Mouse (Mus musculus): Measurements from ENCODE around the gene Dok5. TPM values are rescaled to one million over a fixed set of nuclear protein-coding genes. Genes with fewer than 3 reads are reported as not detected.

Gene Dok5
- total RNA-seq, 2 experiments from 2014 or later: 3.8 to 5.6 TPM

DNA sequence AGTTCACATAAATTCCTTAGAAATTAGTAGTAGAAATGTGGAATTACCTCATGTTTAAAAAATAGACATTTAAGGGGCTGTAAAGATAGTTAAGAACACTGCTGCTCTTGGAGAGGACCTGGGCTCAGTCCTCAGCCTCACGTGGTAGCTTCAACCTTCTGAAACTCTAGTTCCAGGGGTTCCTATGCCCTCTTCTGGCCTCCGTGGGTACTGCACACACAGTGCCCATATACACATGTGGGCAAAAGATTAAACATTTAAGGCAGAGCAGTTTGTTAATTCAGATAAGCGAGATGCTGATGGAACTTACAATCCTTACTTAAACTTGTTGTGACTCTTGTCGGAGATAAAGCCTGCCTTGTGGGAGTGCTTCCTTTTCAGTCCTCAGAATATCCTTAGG lies 118.5 kb downstream of the Dok5 start:
- intact Hi-C loops (cut with DNase I): no loop called here
- no peak for DNase-seq

GRCm38 (mm10) chr2:170852337-170852736 lies 120.7 kb downstream of the Dok5 start:
- no peak for DNase-seq
- intact Hi-C loops (cut with DNase I): no loop called here

DNA sequence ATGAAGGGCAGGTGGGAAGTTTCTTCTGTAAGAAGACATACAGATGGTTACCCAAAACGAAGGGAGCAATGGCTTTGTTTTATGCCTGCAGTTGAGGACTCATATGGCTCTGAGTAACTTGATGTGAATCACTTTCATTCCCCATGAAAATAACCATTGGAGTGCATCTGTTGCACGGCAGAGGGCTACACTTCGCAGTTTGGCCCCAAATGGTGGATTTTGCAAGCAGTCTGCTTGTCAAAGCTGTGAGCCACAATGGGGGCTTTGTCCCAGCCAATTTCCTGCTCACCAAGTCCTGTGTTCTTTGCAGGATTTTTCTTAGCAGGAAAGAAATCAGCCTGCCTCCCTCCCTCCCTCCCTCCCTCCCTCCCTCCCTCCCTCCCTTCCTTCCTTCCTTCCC lies 123.6 kb downstream of the Dok5 start:
- no peak for DNase-seq
- intact Hi-C loops (cut with DNase I): no loop called here

DNA sequence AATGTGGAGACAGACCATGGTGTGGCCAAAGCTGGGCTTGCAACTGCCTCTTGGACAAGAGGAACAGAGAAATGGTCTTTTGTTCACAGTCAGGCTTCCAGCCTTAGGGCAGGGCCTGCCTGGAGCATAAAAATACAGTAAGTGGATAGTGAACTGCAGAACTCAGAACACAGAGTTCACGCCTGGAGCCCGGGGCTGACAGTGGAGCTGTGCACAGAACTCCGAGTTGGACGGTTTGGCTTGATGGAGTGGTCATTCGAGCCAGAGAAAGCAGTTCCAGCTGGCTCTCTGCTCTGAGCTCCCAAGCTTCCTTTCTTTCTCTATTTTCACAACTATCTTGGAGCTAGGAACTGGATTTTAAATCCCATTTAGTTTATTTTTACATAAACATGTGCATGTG lies 124.5 kb downstream of the Dok5 start:
- intact Hi-C loops (cut with DNase I): no loop called here
- DNase-seq: peak; percentile 30 to 49

GRCm38 (mm10) chr2:170857507-170857906 lies 125.9 kb downstream of the Dok5 start:
- intact Hi-C loops (cut with DNase I): no loop called here

DNA sequence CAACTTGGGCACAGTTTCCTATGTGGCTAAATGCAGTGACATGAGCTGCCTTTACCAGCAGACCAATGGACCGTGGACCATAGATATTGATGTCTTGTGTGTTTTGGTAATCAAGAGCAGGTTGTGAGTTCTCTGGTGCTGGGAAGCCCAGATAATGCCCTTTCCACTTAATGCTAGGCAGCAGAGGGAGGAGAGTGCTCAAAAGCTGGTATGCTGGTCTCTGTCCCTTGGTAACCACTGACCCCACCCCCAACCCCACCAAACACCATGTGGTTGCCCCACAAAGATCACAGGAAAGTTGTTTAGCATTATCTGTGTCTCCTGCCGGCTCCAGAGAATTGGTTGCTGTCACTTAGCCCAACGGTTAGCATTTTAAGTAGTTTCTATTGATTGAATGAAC lies 127.0 kb downstream of the Dok5 start:
- no peak for DNase-seq
- intact Hi-C loops (cut with DNase I): no loop called here

More at GRCm38 (mm10) chr2:170857507-170857906, 125.9 kb downstream of the Dok5 start:
- DNase-seq: no peak

DNA sequence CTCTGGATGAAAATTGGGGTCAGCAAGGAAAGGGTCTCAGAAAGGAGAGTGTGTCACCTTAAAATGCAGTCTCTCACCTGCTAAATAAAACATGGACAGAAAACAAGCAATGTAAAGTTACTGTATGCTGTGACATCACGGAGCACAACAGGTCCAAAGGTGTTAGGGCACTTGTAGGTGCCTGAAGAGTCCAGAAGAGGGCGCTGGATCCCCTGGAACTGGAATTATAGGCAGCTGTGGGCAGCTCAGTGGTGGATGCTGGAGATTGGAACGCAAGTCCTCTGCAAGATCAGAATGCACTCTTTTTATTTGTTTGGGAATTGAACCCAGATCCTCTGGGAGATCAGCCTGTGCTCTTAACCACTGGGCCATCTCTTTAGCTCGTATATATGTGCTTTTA lies 129.0 kb downstream of the Dok5 start:
- intact Hi-C loops (cut with DNase I): no loop called here
- DNase-seq: no peak

DNA sequence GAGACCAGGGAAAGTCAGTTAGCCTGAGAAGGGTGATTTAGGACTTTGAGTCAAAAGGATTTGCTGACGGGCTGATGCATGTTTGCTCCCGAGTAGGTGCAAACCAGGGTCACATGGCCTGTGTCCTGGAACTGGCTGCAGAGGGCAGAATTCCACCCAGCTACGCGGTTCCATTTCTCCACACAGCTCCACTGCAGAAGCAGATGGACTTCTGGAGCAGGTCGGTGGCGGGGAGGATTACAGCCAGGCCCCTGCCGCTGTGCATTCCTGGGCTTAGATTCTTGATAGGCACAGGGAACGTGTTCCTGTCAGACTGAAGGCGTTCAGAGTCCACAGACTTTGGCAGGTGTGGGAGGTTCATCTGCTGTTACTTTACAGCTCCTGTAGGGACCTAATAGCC lies 131.2 kb downstream of the Dok5 start:
- intact Hi-C loops (cut with DNase I): no loop called here

DNA sequence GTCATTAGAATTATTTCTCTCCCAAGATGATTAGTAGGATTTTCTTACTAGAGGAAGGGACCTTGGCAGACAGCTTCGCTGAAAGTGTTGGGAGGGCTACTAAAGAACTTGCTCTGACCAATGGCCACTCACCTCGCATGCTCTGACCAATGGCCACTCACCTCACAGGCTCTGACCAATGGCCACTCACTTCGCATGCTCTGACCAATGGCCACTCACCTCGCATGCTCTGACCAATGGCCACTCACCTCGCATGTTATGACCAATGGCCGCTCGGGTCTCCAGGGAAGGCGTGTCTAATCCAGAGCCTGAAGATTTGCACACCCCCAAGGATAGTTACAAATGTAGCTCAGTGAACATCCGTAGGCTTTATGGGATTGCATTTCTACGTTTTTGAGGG lies 131.6 kb downstream of the Dok5 start:
- intact Hi-C loops (cut with DNase I): no loop called here
- no peak for DNase-seq

More for the DNA sequence above, 131.2 kb downstream of the Dok5 start:
- DNase-seq: no peak

DNA sequence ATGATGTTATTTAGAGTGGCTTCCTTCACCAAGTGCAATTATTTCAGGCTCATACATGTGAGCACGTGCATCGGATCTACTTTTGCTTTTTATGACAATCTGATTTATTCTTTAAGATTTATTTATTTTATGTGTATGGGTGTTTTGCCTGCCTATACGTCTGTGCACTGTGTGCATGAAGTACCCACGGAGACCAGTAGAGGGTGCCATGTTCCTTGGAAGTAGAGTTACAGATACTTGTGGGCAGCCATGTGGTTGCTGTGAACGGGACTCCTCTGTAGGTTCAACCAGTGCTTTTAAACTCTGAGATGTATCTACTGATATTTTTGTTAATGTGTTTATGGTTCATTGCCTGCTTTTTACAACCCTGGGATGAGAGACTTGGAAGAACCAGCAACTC lies 132.4 kb downstream of the Dok5 start:
- intact Hi-C loops (cut with DNase I): no loop called here
- no peak for DNase-seq

GRCm38 (mm10) chr2:170864820-170865219 lies 133.2 kb downstream of the Dok5 start:
- intact Hi-C loops (cut with DNase I): no loop called here
- DNase-seq: no peak

- intact Hi-C loops (cut with DNase I): loop anchor here (5.0 to 10.0 kb wide), 3 partner anchors 183 to 426 kb away; no protein-coding TSS in a partner anchor
- no peak for DNase-seq
Measured at GRCm38 (mm10) chr2:170870566-170870965, 139.0 kb downstream of the Dok5 start.

GRCm38 (mm10) chr2:170871469-170871868 lies 139.9 kb downstream of the Dok5 start:
- intact Hi-C loops (cut with DNase I): loop anchor here (5.0 to 10.0 kb wide), 3 partner anchors 184 to 427 kb away; no protein-coding TSS in a partner anchor
- DNase-seq: no peak

GRCm38 (mm10) chr2:170873382-170873781 lies 141.8 kb downstream of the Dok5 start:
- intact Hi-C loops (cut with DNase I): loop anchor here (2.0 to 10.0 kb wide), 4 partner anchors 186 to 429 kb away; no protein-coding TSS in a partner anchor

GRCm38 (mm10) chr2:170877515-170877914 lies 145.9 kb downstream of the Dok5 start:
- intact Hi-C loops (cut with DNase I): loop anchor here (10.0 kb wide), 1 partner anchor 433 kb away; no protein-coding TSS in a partner anchor
- DNase-seq: peak; percentile 34 to 53

More at GRCm38 (mm10) chr2:170873382-170873781, 141.8 kb downstream of the Dok5 start:
- DNase-seq: peak; percentile 54 to 65

GRCm38 (mm10) chr2:170877936-170878335 lies 146.3 kb downstream of the Dok5 start:
- no peak for DNase-seq
- intact Hi-C loops (cut with DNase I): loop anchor here (10.0 kb wide), 1 partner anchor 433 kb away; no protein-coding TSS in a partner anchor

- intact Hi-C loops (cut with DNase I): no loop called here
Measured at GRCm38 (mm10) chr2:170884209-170884801, 152.7 kb downstream of the Dok5 start.

DNA sequence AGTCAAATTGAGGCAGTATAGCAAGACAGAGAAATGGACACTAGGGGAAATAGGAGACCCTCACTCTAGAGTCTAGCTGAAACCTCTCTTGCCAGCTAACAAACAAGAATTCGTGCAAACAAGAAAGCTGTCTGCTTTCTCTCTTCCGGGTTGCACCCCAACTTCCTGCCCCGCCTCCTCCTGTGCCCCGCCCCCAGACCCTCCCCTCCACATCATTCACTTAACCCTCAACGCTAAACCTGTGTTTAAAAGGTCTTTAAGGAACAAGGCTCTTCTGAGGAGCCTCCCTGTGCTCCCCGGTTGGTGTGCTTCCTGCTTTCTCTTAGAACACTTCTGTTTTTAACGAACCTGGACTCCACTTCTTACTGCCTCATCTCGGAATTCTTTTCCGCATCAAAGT lies 156.4 kb downstream of the Dok5 start:
- intact Hi-C loops (cut with DNase I): no loop called here

More at GRCm38 (mm10) chr2:170884209-170884801, 152.7 kb downstream of the Dok5 start:
- no peak for DNase-seq

GRCm38 (mm10) chr2:170895096-170895495 lies 163.5 kb downstream of the Dok5 start:
- DNase-seq: no peak
- intact Hi-C loops (cut with DNase I): no loop called here

More for the DNA sequence above, 156.4 kb downstream of the Dok5 start:
- no peak for DNase-seq

GRCm38 (mm10) chr2:170902204-170903028 lies 170.8 kb downstream of the Dok5 start:
- intact Hi-C loops (cut with DNase I): no loop called here
- DNase-seq: no peak

GRCm38 (mm10) chr2:170903029-170903306 lies 171.4 kb downstream of the Dok5 start:
- DNase-seq: no peak
- intact Hi-C loops (cut with DNase I): no loop called here

DNA sequence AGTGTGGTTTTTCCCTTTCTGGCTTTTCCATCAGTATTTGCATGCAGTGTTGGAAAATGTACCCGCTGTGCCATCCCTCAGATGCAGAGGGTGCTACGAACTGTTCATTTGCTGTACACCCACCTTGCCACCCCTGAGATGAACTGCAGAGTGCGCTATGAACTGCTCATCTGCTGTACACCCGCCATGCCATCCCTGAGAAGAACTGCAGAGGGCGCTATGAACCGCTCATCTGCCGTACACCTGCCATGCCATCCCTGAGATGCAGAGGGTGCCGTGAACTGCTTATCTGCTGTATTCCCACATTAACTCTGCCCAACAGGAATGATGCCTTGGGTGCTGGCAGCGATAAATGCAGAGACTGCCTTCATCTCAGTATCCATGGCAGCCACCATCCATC lies 171.8 kb downstream of the Dok5 start:
- no peak for DNase-seq
- intact Hi-C loops (cut with DNase I): no loop called here
